Mouse (Mus musculus): ENCODE results near the gene Pla2g4d.
A peak's percentile ranks its signal among the peaks of the same experiment; 100 is the strongest.

The Pla2g4d gene

GRCm38 (mm10) chr2:120256259-120256658, 32.7 kb downstream of the Pla2g4d start:
- no peak for DNase-seq

DNA sequence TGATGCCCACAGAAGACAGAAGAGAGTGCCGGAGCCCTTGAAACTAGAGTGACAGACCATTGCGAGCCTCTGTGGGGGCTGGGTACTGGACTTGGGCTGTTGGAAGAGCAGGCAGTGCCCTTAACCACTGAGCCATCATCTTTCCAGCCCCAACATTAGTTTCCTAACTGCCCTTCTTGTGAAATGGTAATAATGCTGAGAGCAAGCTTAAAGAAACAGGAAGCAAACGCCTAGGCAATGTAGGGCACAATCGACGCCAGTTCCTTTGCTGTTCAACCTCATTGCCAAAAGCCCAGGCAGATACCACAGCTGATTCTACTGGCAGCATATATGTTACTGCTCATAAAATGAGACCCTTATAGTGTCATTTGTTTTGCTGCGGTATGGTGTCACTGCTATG, 36.4 kb downstream of the Pla2g4d start:
- DNase-seq: no peak

GRCm38 (mm10) chr2:120245421-120246016, 43.5 kb downstream of the Pla2g4d start:
- DNase-seq: peak; percentile 75

- peak; percentile 85 for DNase-seq
Observed at GRCm38 (mm10) chr2:120244679-120245420, 44.1 kb downstream of the Pla2g4d start, which contains the start of gene Pla2g4e. Gene Pla2g4e (minus strand): TSS chr2:120245335.

GRCm38 (mm10) chr2:120243995-120244394, 45.0 kb downstream of the Pla2g4d start:
- peak; percentile 71 for DNase-seq

DNA sequence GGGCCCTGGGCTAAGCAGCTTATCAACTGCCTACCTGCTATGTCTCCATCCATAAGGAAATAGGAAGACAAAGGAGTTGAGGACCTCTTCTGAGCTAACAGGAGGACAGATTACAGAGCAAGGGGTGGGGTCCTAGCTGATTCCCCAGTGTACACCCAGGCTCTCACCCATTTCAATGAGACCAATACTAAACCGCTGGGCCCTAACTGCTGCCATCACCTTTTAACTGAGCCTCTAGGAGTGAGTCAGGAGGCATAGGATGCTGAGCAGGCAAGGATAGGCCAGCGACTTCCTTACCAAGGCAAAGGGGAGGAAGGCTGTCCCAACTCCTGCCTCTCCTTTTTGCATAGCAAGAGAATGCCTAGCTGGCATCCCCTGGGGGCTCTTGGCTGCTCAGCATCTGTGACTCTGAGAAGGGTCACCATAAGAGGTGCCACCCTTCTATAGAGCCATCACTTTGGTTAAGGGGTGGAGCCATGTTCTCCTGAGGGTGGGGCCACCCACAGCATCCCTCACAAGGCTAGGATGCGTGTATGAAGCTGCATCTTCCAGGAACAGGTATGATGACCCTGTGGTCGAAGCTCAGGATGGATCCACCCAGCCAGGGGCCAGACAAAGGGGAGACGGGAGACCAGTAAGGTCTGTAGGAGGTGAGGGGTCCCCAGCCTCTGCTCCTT, 46.1 kb downstream of the Pla2g4d start:
- DNase-seq: peak; percentile 87

DNA sequence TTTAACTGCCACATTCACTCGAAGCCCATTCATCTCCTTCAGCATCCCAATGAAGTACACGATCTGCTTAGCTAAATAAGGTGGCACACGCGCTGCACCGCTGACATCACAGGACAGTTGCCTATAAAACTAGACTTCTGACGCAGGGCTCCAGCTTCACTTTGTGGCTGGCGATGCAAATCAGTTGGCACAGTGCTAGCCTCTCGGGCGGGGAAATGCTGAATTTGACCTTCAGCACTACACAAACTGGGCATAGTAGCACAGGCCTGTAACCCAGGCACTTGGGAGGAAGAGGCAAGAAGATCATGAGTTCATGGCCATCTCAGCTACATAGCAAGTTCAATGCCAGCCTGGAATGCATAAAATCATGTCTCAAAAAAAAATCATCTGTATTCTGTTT, 50.3 kb downstream of the Pla2g4d start:
- DNase-seq: peak; percentile 70

- DNase-seq: peak; percentile 78
Observed at GRCm38 (mm10) chr2:120237784-120238183, 51.2 kb downstream of the Pla2g4d start.

GRCm38 (mm10) chr2:120235947-120236640, 52.9 kb downstream of the Pla2g4d start:
- DNase-seq: peak; percentile 88

DNA sequence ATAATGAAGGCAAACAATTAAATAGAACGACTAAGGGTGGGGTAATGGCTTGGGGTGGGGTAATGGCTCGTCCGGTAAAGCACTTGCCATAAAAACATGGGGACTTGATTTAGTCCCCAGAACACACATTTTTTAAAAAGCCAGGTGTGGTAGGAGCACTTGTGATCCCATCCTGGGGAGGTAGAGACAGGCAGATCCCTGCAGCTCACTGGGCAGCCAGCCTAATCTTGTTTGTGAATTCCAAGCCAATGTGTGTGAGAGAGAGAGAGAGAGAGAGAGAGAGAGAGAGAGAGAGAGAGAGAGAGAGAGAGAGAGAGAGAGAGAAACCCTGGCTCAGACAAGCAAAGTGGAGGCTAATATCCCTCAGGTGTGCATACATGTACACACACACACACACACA, 53.6 kb downstream of the Pla2g4d start:
- peak; percentile 59 for DNase-seq

- peak; percentile 74 for DNase-seq
Observed at GRCm38 (mm10) chr2:120231642-120232041, 57.4 kb downstream of the Pla2g4d start.
